Mouse (Mus musculus) erythroblast, embryonic 14.5 days (primary cell): ENCODE results near the gene Crtc1.

Experiments used
- GATA1 ChIP-seq: IDR thresholded peaks from 2 replicates; pipeline ENCODE4 v1.6.1; 2012; ENCODE audit warnings: low read length, inconsistent platforms, mixed read lengths
- TAL1 ChIP-seq: IDR thresholded peaks from 3 replicates; pipeline ENCODE4 v1.6.1; 2012; ENCODE audit warnings: low read length, inconsistent platforms, mixed read lengths

GRCm38 (mm10) chr8:70344279-70344678, 95.1 kb downstream of the Crtc1 start:
- TF ChIP-seq TAL1 (no peak), GATA1 (no peak)
